Mouse (Mus musculus): Measurements from ENCODE around the gene Afg1l.

The Afg1l gene

GRCm38 (mm10) chr10:42293877-42294276 is 184.5 kb downstream of the Afg1l start:
- DNase-seq: no peak

GRCm38 (mm10) chr10:42291360-42291759 is 187.0 kb downstream of the Afg1l start:
- DNase-seq: peak in 1 of 2 experiments; percentile 62

- DNase-seq: no peak
Observed at GRCm38 (mm10) chr10:42287666-42288065, 190.7 kb downstream of the Afg1l start.

GRCm38 (mm10) chr10:42278307-42278850 is 200.0 kb downstream of the Afg1l start:
- no peak for DNase-seq

- peak; percentile 93 to 95 for DNase-seq
Observed at GRCm38 (mm10) chr10:42277476-42278306, 200.7 kb downstream of the Afg1l start.

- DNase-seq: peak; percentile 81 to 83
Observed at GRCm38 (mm10) chr10:42276507-42277345, 201.6 kb downstream of the Afg1l start, which contains the start of gene Foxo3. Foxo3 (minus strand) TSS chr10:42276755.

GRCm38 (mm10) chr10:42275871-42276501 is 202.4 kb downstream of the Afg1l start:
- DNase-seq: no peak

GRCm38 (mm10) chr10:42275401-42275870 is 202.9 kb downstream of the Afg1l start:
- peak; percentile 49 to 60 for DNase-seq

GRCm38 (mm10) chr10:42274712-42275400 is 203.5 kb downstream of the Afg1l start:
- DNase-seq: peak; percentile 16 to 27

GRCm38 (mm10) chr10:42273760-42274691 is 204.3 kb downstream of the Afg1l start:
- peak; percentile 49 to 60 for DNase-seq

- no peak for DNase-seq
Observed at GRCm38 (mm10) chr10:42273403-42273759, 205.0 kb downstream of the Afg1l start.

- no peak for DNase-seq
Observed at GRCm38 (mm10) chr10:42271454-42272230, 206.7 kb downstream of the Afg1l start.

- DNase-seq: peak in 1 of 2 experiments; percentile 35
Observed at GRCm38 (mm10) chr10:42270277-42271083, 207.9 kb downstream of the Afg1l start.

GRCm38 (mm10) chr10:42269281-42270025 is 208.9 kb downstream of the Afg1l start:
- peak; percentile 44 to 48 for DNase-seq

GRCm38 (mm10) chr10:42267811-42268545 is 210.4 kb downstream of the Afg1l start:
- DNase-seq: no peak

- DNase-seq: no peak
Observed at GRCm38 (mm10) chr10:42265021-42265689, 213.2 kb downstream of the Afg1l start.

- DNase-seq: no peak
Observed at GRCm38 (mm10) chr10:42264195-42264594, 214.2 kb downstream of the Afg1l start.
